Mouse (Mus musculus) testis, postnatal 14 days (tissue): ENCODE measurements at regions not wholly inside any gene's neighbourhood (a gene's known extent, or its start where the extent isn't known, plus 50 kb on each side); places are given as distances from the start of the nearest gene placed in this dataset.
"Not testable (repeated sequence)": the region's sequence is repeated elsewhere in the genome, so short reads cannot be mapped to it uniquely, and the experiment has no call there.

Experiments used
- DNase-seq: peaks from one replicate; pipeline ENCODE4 v3.0.0; 2021; ENCODE audit warnings: low spot score

- DNase-seq = no peak
Observed at GRCm38 (mm10) chrX:166809165-166809564, 223.6 kb upstream of the Egfl6 start.

- no peak for DNase-seq
Observed at GRCm38 (mm10) chrX:166808207-166808606, 222.7 kb upstream of the Egfl6 start.

GRCm38 (mm10) chrX:166805957-166806356 lies 220.4 kb upstream of the Egfl6 start:
- DNase-seq = no peak

DNA sequence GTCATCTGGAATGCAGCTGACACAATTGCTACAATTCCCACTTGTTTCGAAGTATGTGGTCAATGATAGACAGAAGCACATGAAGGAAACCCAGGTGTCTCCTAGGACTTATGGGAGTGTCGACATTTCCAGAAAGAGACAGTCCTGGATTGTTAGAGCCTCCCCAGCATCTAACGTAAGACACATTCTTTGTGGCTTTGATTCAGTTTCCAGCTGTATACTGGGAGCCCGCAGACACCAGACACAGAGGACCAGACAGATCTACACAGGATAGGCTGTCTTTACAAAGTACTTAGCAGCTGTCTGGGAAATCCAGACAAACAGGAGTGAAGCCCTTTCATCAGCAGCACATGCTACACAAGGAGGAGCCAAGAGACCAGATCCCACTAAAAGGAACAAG lies 220.0 kb upstream of the Egfl6 start:
- DNase-seq = no peak

DNA sequence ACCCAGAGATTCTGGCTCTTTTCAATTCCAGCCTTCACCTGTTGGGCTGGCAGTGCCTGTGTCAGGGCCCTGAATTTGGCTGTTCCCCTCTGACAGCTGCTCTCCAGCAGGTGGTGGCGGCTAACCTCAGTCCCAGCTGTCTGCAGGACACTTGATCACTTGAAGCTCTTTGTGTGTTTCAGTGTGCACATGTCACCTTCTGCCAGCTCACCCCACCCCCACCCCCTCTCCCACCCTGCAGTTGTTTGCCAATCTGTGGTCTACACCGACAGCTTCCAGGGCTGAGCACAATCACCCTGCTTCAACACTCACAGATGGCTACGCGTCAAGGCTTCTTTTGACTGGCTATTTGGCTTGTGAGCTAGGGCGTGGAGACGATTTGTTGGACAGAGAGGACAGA lies 217.7 kb upstream of the Egfl6 start:
- DNase-seq = no peak

DNA sequence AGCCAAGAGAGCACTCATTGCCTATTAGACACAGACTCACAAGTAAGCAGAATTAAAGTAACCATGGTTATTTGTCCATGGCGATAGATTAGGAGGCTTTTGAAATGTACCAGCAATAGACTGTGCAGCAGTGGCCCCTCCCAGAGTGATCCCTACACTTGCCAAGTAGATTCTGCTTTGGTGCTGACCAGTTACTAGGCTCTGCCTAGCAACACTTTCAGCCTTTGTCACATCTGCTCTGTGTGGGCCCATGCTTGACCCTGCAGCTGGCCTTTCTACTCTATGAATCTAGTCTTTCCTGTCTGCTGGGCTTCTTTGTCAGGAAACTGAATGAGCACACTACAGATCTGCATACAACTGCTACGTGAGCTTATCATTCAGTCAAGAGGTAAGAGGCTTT lies 215.5 kb upstream of the Egfl6 start:
- no peak for DNase-seq

GRCm38 (mm10) chrX:166795651-166796050 lies 210.1 kb upstream of the Egfl6 start:
- DNase-seq = no peak

DNA sequence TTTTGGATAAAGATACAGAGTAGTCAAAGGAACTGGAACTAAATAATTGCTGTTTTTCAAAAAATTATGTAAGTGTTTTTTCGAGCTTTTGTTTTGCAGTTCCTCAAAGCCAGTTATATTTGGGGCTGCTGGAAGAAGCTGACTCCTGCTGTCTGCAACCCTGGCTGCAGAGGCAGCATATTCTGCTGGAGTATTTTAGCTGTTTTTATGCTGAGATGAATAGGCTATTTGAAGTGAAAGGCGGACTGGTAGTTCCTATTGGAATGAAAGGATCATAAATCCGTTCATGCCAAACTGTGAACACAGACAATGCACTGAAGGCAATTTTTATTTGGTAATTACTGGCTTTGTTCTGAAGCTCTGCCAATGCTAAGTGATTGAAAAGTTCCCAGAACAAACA lies 203.5 kb upstream of the Egfl6 start:
- no peak for DNase-seq

GRCm38 (mm10) chrX:166787137-166787536 lies 201.6 kb upstream of the Egfl6 start:
- DNase-seq = not testable (repeated sequence)

- DNase-seq = no peak
Observed at GRCm38 (mm10) chrX:166785615-166786014, 200.1 kb upstream of the Egfl6 start.

- no peak for DNase-seq
Observed at GRCm38 (mm10) chrX:166783377-166783776, 197.9 kb upstream of the Egfl6 start.

GRCm38 (mm10) chrX:166779334-166780092 lies 194.0 kb upstream of the Egfl6 start:
- no peak for DNase-seq

- DNase-seq = no peak
Observed at GRCm38 (mm10) chrX:166773408-166773854, 187.9 kb upstream of the Egfl6 start.

DNA sequence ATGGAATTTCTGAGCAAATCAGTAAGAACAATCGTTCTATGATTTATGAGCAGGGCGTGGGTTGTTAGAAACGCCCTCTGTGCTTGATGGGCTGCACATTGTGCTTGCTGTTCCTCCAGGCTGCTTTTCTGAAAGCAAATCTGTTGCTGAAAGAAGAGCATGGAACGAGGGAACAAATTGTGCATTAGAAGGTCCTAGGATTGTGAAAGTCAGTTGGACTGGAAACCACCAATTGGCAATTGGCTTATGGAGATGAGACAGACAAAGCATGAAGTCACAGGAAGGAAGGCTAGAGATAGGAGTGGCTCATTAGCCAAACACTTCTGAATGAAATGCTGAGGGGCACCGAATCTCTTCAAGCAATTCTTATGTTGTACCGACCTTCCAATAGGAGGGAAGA lies 181.5 kb upstream of the Egfl6 start:
- DNase-seq = no peak

- DNase-seq = no peak
Observed at GRCm38 (mm10) chrX:166765647-166766046, 180.1 kb upstream of the Egfl6 start.

GRCm38 (mm10) chrX:166762098-166762497 lies 176.6 kb upstream of the Egfl6 start:
- no peak for DNase-seq

DNA sequence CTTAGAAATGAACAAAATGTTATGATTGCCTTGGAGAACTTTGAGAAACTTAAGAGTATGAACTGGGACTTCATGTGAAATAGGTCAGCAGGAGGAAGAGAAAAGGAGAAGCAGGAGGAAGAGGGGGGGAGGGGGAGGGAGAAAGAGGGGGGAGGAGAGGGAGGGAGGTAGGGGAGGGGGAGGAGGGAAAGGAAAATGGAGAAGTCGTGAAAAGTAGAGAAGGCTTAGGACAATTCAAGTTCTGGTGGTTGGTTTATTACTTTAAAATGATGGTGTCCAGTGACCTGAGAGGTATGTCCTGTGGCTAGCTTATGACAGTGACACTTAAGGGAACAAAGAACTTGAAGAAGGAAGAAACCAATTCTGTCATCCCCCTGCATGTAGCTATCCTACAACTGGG lies 171.6 kb upstream of the Egfl6 start:
- no peak for DNase-seq

- DNase-seq = no peak
Observed at GRCm38 (mm10) chrX:166754967-166755654, 169.6 kb upstream of the Egfl6 start.

DNA sequence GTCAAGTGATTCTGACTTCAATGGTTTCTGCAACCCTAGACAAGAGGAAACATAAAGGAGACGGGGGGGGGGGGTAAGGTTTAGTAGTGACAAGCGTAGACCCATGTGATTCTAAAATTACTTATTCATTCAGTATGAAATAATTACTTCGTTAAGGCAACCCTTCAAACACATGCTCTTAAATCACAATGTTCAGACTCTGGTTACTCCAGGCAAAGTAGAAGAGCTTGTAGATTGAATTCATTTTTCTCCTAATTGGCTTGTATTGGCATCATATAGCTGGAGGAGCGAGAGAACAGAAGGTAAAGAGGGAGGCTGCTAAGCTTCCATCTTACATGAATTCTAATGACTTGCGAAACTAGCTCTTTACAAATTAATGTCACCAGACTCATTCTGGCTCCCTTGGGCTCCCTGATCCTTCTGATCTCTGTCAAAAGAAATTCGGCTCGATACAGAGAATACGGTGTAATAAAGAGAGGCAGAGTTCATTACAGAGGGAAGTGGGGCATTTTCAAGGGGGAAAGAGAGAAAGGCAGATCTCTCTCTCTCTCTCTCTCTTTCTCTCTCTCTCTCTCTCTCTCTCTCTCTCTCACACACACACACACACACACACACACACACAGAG lies 163.6 kb upstream of the Egfl6 start:
- DNase-seq = no peak

DNA sequence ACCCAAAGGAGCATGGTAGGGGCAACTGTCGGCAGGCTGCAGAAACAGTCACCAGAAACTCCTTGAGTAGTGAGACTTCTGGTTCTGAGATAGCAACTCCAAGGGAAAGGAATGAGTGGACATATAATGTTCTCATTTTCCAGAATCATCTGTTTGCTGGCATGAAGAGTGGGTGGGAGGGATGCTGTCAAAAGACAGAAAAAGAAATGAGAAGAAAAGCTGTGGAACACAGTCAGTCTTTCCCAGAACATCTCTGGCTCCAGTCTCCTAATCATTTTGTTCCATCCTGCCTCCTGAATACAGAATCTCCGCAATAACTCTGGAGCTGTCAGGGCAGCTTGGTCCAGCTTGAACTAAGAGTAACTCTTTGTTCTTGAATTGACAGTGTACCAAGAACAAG lies 145.8 kb upstream of the Egfl6 start:
- no peak for DNase-seq

DNA sequence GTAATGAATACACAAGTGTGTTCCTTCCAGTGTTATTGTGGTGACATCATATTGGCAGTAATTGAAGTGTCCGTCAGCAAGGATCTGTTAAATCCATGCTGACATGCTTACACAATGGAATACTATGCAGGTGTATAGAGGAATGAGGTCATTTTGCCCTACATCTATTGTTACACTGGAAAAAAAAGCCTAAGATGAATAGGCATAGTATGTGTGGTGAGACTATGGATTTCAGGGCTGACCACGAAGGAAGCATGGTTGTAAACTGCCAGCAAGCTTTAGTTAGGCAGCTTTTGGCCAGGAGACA lies 143.1 kb upstream of the Egfl6 start:
- DNase-seq = no peak

- no peak for DNase-seq
Observed at GRCm38 (mm10) chrX:166727823-166728621, 142.5 kb upstream of the Egfl6 start.
